Mouse (Mus musculus): ENCODE data around the gene Tenm3.

Tenm3 gene

DNA sequence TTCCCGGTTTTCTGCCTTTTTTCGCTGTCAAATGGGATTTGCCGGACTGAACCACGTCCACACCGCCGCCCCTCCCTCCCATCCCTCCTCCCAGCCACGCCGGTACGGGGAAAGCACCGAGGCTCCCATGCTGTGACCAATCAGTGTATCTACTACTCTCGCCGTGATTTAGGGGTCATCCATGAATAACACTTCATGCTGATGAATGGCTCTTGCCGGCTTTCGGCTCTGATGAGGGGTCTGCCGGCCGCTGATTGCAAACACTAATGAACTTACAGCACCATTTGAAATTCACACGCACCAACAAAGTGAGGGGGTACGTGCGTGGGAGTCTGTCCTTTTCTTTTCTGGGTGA lies at the start of gene Tenm3:
Tenm3 (minus strand) TSS at position 21 of the 355 bp plus-strand sequence.
- peak in 1 of 2 experiments; percentile 37 for DNase-seq

GRCm38 (mm10) chr8:48890216-48890765 lies 46.5 kb upstream of the Tenm3 start:
- no peak for DNase-seq

- no peak for DNase-seq
Measured at GRCm38 (mm10) chr8:48884270-48884669, 40.5 kb upstream of the Tenm3 start.

DNA sequence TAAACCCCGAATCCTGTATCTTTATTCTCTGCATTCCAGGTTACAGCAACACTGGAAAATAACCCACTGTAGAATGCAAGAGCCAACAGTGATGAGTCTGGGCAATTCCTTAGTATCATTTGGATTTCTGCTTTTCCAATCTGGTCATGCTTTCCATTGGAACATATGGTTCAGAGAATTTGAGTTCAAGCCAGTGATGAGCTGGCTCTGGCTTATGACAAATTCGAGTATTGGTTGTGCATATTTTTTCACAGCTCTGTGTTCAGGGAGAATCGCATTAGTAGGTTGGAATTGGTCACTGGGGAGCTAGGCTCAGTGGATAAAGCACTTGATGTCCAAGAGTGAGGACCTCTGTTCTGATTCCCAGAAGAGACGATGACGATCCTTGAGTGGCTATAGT lies 36.8 kb upstream of the Tenm3 start:
- DNase-seq = no peak

- DNase-seq = no peak
Measured at GRCm38 (mm10) chr8:48865972-48866371, 22.2 kb upstream of the Tenm3 start.

GRCm38 (mm10) chr8:48865485-48865884 lies 21.7 kb upstream of the Tenm3 start:
- DNase-seq = peak in 1 of 2 experiments; percentile 42

DNA sequence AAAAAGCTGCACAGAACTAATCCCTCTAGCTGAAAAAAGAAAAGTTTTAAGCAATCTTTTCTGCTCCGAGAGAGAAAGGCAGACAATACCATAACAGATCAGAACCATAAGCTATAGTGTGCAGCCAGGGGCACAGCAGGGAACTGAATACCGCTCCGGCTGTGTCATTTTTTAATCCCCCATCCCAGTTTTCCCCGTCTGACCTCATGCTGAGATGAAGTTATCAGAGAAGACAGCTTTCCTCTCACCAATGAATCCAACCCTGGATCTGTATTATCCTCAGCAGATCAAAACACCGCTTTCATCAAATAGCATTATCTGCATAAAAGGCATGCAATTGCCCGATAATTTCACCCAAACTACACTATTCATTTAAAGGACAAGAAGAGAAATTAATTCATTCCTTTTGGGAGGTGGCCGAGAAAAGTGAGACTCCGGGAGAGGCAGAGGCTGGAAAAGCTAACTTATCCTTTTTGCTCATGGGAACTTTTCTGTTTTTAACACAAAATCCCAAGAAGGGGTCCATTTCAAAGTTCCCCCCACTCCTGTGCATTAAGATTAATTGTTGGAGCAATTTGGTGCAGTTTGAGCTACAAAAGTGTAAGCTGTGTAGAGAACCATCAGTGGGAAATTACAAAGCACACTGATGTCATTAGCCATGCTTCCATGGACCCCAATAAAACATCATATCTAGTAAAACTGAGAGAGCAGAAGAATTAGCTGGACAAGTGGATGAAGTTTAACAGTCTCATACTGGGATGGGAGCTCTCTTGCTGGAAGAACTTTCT lies 6.7 kb upstream of the Tenm3 start:
- no peak for DNase-seq

- DNase-seq = no peak
Measured at GRCm38 (mm10) chr8:48849091-48849616, 5.4 kb upstream of the Tenm3 start.

- peak in 1 of 2 experiments; percentile 49 for DNase-seq
Measured at GRCm38 (mm10) chr8:48844961-48845360, 1.2 kb upstream of the Tenm3 start.

DNA sequence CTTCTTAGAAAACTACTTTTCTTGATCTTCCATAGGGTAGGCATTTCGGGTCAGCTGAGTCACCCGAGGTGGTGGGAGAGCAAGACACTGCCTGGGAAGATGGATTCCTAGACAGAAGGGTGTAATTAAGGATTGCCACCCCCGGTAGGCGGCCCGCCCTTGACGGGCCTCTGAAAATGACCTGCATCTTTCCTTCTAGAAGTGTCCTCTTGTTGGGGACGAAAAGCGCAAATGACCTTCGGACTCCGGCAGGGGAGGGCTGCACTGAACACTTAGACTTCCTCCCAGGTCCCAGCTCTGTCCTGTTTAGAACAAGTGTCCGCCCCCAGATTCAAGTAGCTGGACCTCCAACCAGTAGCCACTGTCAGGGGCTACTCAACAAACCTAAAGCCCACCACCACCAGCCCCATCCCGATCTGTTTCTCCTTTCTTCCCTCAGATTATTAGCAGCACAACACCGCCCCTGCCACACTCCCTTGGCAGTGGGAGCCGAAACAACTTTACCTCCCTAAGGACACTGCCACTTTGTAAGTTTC lies 687 bp upstream of the Tenm3 start:
- peak; percentile 36 to 56 for DNase-seq

- DNase-seq = peak; percentile 27 to 60
Measured at GRCm38 (mm10) chr8:48842991-48843930, 490 bp downstream of the Tenm3 start.

DNA sequence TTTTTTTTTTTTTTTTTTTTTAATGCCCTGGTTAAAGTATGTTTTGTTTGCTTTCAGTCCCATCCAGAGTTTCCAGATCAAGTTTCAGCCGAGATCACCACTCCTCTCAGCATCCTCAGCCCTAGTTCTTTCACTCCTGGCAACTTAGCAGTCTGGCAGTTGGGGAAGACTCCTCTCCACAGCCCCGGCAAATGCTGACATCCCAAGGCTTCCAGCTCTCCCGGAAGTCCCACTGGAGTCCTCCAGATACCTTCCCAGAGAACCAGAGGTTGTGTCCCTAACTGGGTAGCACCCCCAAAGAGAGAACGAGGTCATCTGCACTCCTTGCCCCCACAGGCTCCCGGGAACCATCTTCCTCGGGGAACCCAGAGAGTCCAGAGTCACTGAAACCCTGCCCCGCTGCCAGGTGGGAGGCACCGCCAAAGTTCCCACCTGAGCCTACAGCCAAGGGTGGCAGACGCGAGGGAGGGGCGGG lies 1.2 kb downstream of the Tenm3 start:
- no peak for DNase-seq

DNA sequence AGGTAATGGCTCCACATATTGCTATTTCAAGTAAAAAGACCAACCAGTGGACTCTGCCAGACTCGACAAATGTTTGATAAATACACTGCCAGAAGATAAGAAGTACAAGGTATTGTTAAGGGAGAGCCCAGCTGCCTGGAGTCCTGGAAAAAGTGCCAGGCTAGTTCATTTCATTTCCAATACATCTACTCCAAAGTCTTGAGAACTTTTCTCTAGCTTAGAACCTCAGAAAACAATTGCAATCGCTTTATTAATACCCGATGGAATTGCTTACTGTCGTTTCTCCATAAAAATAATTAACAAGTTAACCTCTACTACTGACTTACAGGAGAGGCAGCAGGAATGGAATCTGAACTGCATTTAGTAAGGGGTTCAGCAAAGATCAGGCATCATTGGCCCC lies 1.7 kb downstream of the Tenm3 start:
- DNase-seq = no peak

GRCm38 (mm10) chr8:48835745-48836144 lies 8.0 kb downstream of the Tenm3 start:
- no peak for DNase-seq

GRCm38 (mm10) chr8:48827454-48827853 lies 16.3 kb downstream of the Tenm3 start:
- DNase-seq = peak; percentile 33 to 57

GRCm38 (mm10) chr8:48825666-48826065 lies 18.1 kb downstream of the Tenm3 start:
- no peak for DNase-seq

DNA sequence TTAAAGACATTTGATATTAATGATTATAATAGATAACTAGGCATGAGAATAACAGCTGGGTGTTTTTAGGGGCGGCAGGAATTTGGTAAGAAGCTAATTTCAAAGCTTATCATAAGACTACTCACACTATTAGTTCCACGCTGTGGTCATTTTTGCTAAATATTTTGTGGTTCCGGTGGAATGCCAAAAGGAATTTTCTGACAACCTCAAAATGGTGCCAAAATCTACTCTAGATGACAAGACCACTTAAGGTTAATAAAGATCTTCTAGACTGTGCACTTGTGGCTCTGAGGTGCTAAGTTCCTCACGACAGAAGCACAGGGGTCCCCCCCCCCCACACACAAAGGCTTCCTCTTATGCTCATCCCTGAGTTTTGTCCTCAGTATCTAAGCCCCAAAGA lies 21.5 kb downstream of the Tenm3 start:
- DNase-seq = no peak

DNA sequence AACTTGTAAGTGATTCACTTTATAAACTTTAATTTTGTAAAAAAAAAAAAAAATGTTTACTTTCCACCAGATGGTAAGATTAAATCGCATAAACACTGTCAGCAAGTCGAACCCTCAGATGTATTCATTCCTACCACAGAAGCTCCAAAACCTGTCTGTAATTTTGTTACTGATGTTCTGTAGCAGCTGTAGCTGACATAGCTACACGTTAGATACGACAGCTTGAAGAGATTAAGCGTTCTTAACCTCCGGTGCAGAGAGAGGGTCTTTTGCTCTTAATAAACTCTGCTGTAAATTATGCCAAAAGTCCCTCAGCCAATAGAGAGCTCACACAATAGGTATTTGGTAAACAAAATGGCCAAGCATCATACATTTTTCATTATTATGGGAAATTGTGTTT lies 23.8 kb downstream of the Tenm3 start:
- DNase-seq = no peak

DNA sequence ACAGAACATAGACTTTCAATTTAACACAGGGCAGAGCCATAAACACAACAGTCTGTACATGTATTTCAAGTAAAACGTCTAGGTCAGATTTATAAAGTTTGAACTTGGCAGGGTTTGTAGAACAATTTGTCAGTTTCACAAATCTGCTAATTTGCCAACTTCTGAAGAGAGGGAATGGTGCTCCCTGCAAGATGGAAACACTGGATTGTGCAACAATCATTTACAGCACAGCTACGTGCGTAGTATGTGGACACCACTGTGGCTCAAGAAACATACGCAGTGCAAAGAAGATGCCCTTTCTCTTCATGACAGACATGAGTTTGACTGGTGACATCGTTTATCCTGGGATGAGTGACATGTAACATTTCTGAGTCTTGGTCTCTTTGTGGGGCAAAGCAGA lies 24.4 kb downstream of the Tenm3 start:
- no peak for DNase-seq

- peak in 1 of 2 experiments; percentile 14 for DNase-seq
Measured at GRCm38 (mm10) chr8:48816941-48817340, 26.8 kb downstream of the Tenm3 start.

- DNase-seq = no peak
Measured at GRCm38 (mm10) chr8:48812196-48812741, 31.5 kb downstream of the Tenm3 start.

DNA sequence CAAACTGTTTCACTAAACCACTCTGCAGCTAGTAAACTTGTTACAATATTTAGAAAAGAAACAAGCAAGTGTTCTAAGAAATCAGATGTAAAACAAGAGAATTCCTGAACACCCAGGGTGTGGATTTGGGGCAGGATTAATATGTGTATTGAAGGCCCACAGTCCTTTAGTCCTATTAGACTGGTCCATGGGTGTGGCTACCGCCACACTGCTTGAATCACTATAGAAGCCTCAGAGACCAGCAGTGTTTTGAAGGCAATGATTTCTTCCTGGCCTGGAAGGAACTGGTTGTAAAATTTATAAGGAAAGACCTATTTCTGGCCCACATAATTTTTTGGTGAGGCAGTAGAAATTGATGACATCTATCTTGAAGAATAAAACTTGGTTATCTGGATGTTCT lies 33.1 kb downstream of the Tenm3 start:
- DNase-seq = no peak
